Comparison of ENCODE assay signal across 10 mouse cellular contexts in the genomic region with DNA sequence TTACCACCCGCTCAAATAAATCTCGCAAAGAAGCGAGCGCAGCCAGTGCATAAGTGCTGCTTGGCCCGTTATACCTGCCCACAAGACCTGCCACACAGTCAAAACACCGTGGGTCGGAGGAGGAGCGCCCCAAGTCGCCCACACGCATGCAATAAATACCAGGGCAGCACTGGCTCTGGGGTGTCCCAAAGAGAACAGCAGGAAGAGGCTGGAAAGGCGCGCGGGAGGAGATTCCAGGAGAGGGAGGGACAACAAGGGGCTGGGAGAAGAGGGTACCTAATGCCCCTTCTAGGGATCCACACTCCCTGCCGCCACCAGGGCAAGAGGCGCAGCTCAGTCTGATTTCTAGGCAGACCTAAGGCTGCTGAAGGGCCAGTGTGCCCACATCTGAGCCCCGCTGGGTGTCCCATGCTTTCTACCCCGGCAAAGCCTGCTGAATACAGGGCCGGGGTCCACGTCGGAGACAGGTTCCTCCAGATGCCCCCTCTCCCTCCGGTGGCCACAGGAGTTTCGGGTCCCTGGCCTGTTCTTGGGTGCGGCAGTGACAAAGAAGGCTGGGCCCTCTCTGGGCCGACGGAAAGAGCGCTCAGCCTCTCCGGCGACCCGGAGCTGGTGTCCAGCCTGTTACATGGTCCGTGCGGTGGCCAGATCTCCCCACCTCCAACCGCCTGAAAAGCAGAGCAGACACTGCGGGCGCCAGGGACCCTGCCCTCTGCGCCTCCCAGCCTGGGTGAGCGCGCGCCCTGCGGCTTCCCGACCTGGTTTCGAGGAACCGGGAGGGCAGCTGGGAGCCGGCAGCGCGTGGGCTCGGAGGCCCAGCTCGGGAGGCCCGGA. TPM values are rescaled to one million over a fixed set of nuclear protein-coding genes. Genes with fewer than 3 reads are reported as not detected.
DNase-seq lines count a peak whose midpoint lies in the region; ATAC-seq lines count a peak whose summit lies in the region.
"Had no signal": no experiment of that assay in that cellular context is flagged by ENCODE, and none has a peak within 500 bp of the region (broad histone marks: within the 10 kb centered on the region; RNA-seq: fewer than 3 reads in every experiment).

No protein-coding gene starts in this region.

- H3K9ac ChIP-seq in heart, embryonic 11.5 days (ENCODE audit: low read depth, low read length), result no peak overlapping the region
- H3K9ac ChIP-seq in hindbrain, embryonic 15.5 days, result peak overlapping the region; percentile 66
- H3K9ac ChIP-seq in midbrain, embryonic 16.5 days (ENCODE audit: low read depth, low read length), result peak overlapping the region; percentile 70

- H3K27ac ChIP-seq in heart, embryonic 11.5 days (ENCODE audit: low read depth, low read length), result no peak overlapping the region
- H3K27ac ChIP-seq in brown adipose tissue, adult 24 weeks (replicated peaks; ENCODE audit: low read depth, low read length), result peak overlapping the region; percentile 68
- H3K27ac ChIP-seq in hindbrain, embryonic 15.5 days (replicated peaks), result peak overlapping the region; percentile 95
- H3K27ac ChIP-seq in midbrain, embryonic 16.5 days (ENCODE audit: low read length), result peak overlapping the region; percentile 87

- under 1% methylated on average over 48 of the region's 48 CpGs for WGBS in heart, embryonic 11.5 days (ENCODE audit: insufficient replicate concordance)
- under 1% methylated on average over 48 of the region's 48 CpGs for WGBS in hindbrain, embryonic 15.5 days
- 1% methylated on average over 47 of the region's 48 CpGs for WGBS in midbrain, embryonic 16.5 days

- 0 out of 2 replicates have a peak, but pooled peaks have one; percentile 3 for ATAC-seq in heart, embryonic 11.5 days (replicated peaks; ENCODE audit: insufficient number of reproducible peaks, low FRiP score, low TSS enrichment)
- ATAC-seq in hindbrain, embryonic 15.5 days (ENCODE audit: low FRiP score, low read depth), result peak; percentile 44
- ATAC-seq in midbrain, embryonic 16.5 days, result peak; percentile 53; the same call in 1 of the 2 replicates

- H3K27me3 ChIP-seq in heart, embryonic 11.5 days (ENCODE audit: control insufficient read depth, insufficient read depth, low read length), result peaks cover 83% of the 10 kb centered on the region
- H3K27me3 ChIP-seq in hindbrain, embryonic 15.5 days, result peaks cover 11% of the 10 kb centered on the region; the same call in 1 of the 2 replicates
- peaks cover 15% of the 10 kb centered on the region for H3K27me3 ChIP-seq in midbrain, embryonic 16.5 days (ENCODE audit: control insufficient read depth, insufficient read depth, low read depth, low read length)

- peak overlapping the region; percentile 66 for H3K4me3 ChIP-seq in heart, embryonic 11.5 days (ENCODE audit: low read depth, low read length)
- peak overlapping the region; percentile 61 for H3K4me3 ChIP-seq in brown adipose tissue, adult 24 weeks (ENCODE audit: insufficient read depth, low read depth, low read length)
- H3K4me3 ChIP-seq in hindbrain, embryonic 15.5 days, result peak overlapping the region; percentile 57
- peak overlapping the region; percentile 53 for H3K4me3 ChIP-seq in midbrain, embryonic 16.5 days (ENCODE audit: low read depth, low read length)

- H3K4me2 ChIP-seq in heart, embryonic 11.5 days, result peak overlapping the region; percentile 99
- H3K4me2 ChIP-seq in hindbrain, embryonic 15.5 days, result peak overlapping the region; percentile 78
- H3K4me2 ChIP-seq in midbrain, embryonic 16.5 days (ENCODE audit: low read length), result peak overlapping the region; percentile 67

- no peak for DNase-seq in heart, adult 8-10 months (ENCODE audit: low spot score)
- DNase-seq in right cerebral cortex, postnatal 36 days (ENCODE audit: low spot score in 2 of 2), result no peak
- DNase-seq in adrenal gland, adult (ENCODE audit: inconsistent age in 2 of 2, low spot score in 1 of 2), result no peak
- no peak for DNase-seq in spleen, postnatal 4 days (ENCODE audit: low spot score in 2 of 2)
- DNase-seq: right cerebral cortex, postnatal 14 days had no signal

- H3K4me1 ChIP-seq in heart, embryonic 11.5 days (ENCODE audit: control insufficient read depth, insufficient read depth, low read length), result peaks cover 16% of the 10 kb centered on the region
- H3K4me1 ChIP-seq in brown adipose tissue, adult 24 weeks (ENCODE audit: control insufficient read depth, insufficient read depth, insufficient read length, low read length), result peaks cover 5% of the 10 kb centered on the region
- H3K4me1 ChIP-seq in hindbrain, embryonic 15.5 days (replicated peaks), result peaks cover 68% of the 10 kb centered on the region
- H3K4me1 ChIP-seq in midbrain, embryonic 16.5 days (ENCODE audit: control insufficient read depth, insufficient read depth, low read length), result peaks cover 22% of the 10 kb centered on the region

- H3K36me3 ChIP-seq in heart, embryonic 11.5 days (ENCODE audit: control insufficient read depth, insufficient read depth, low read length), result no peaks in the 10 kb centered on the region
- no peaks in the 10 kb centered on the region for H3K36me3 ChIP-seq in hindbrain, embryonic 15.5 days
- H3K36me3 ChIP-seq in midbrain, embryonic 16.5 days (ENCODE audit: control insufficient read depth, insufficient read depth, low read length), result no peaks in the 10 kb centered on the region
- H3K36me3 ChIP-seq: G1E had no signal

- no peaks in the 10 kb centered on the region for H3K9me3 ChIP-seq in heart, embryonic 11.5 days (replicated peaks; ENCODE audit: control insufficient read depth, low read length)
- no peaks in the 10 kb centered on the region for H3K9me3 ChIP-seq in hindbrain, embryonic 15.5 days
- H3K9me3 ChIP-seq in midbrain, embryonic 16.5 days (replicated peaks; ENCODE audit: control insufficient read depth, low read length, poor library complexity, severe bottlenecking), result no peaks in the 10 kb centered on the region

RNA-seq across cellular contexts. Expression of a gene that starts 0.7 kb away (rescaled TPM):
- 0.90 and 1.6 TPM in 2 replicates for polyA plus RNA-seq in heart, embryonic 11.5 days (2014; fragmentation: Nextera tagmentation; extraction: Ambion mirVana)
- 1 to 10 TPM; 5.0 to 9.3 (median 7.6) TPM for total RNA-seq in heart, adult 8-10 months (2022)
- polyA plus RNA-seq in brown adipose tissue, adult 24 weeks (2012; ENCODE audit: insufficient read depth, insufficient read length, missing spikeins), result 28.5 and 35.3 TPM in 2 replicates
- polyA plus RNA-seq in hindbrain, embryonic 15.5 days (2015; fragmentation: Nextera tagmentation; extraction: Ambion mirVana), result 18.0 and 18.5 TPM in 2 replicates
- 8.8 and 9.0 TPM in 2 replicates for polyA plus RNA-seq in midbrain, embryonic 16.5 days (2015; fragmentation: Nextera tagmentation; extraction: Ambion mirVana)
- polyA plus RNA-seq: G1E had no signal

Comparison
In these comparisons a context has a peak if more than half of its experiments do, and no peak if none do; other contexts are left out.
1. ATAC-seq: peak in every context shown above with its lines; median percentile 53 in midbrain, embryonic 16.5 days; 44 in hindbrain, embryonic 15.5 days; 3 in heart, embryonic 11.5 days.